Mouse (Mus musculus) midbrain, embryonic 13.5 days (tissue): ENCODE results near the gene Pkd1. TPM values are rescaled to one million over a fixed set of nuclear protein-coding genes. Genes with fewer than 3 reads are reported as not detected.
A peak's percentile ranks its signal among the peaks of the same experiment; 100 is the strongest.

ENCODE experiments used
- ATAC-seq: fragments of 200-750 bp; cut with Nextera tagmentation; 2 replicates; pipeline ENCODE4 v1.8.0; 2017; ENCODE audit warnings: mild to moderate bottlenecking, moderate TSS enrichment, moderate library complexity
- H3K27ac ChIP-seq: fragments of 300-500 bp; sonication (generic); 2 replicates; pipeline ENCODE4 v1.5.1; 2015; ENCODE audit warnings: inconsistent platforms, mild to moderate bottlenecking, moderate library complexity
- H3K27me3 ChIP-seq: fragments of 300-500 bp; sonication (generic); 2 replicates; pipeline ENCODE4 v1.6.1; 2015; ENCODE audit warnings: mild to moderate bottlenecking, inconsistent platforms
- H3K36me3 ChIP-seq: fragments of 300-500 bp; sonication (generic); 2 replicates; pipeline ENCODE4 v1.6.1; 2015; ENCODE audit warnings: mild to moderate bottlenecking, inconsistent platforms
- H3K4me1 ChIP-seq: fragments of 300-500 bp; sonication (generic); replicated peaks from 2 replicates; pipeline ENCODE4 v1.6.1; 2015; ENCODE audit warnings: inconsistent platforms
- H3K4me2 ChIP-seq: fragments of 300-500 bp; sonication (generic); replicated peaks from 2 replicates; pipeline ENCODE4 v1.6.1; 2015; ENCODE audit warnings: moderate library complexity, mild to moderate bottlenecking, inconsistent platforms
- H3K4me3 ChIP-seq: fragments of 300-500 bp; sonication (generic); replicated peaks from 2 replicates; pipeline ENCODE4 v1.5.1; 2015; ENCODE audit warnings: mild to moderate bottlenecking, inconsistent platforms
- H3K9ac ChIP-seq: fragments of 300-500 bp; sonication (generic); replicated peaks from 2 replicates; pipeline ENCODE4 v1.6.1; 2015; ENCODE audit warnings: mild to moderate bottlenecking, inconsistent platforms
- H3K9me3 ChIP-seq: fragments of 300-500 bp; sonication (generic); 2 replicates; pipeline ENCODE4 v1.6.1; 2016; ENCODE audit warnings: mild to moderate bottlenecking, inconsistent platforms
- WGBS: fragments of 180-500 bp; shearing (Covaris S2); methylation state at CpG from one replicate; pipeline ENCODE4 v1.1.7; 2015; 5-methylcytosine and 5-hydroxymethylcytosine counted together
- polyA plus RNA-seq: library from polyadenylated mRNA; unstranded; fragments of >200 nt; fragmentation: Nextera tagmentation; extraction: Ambion mirVana; gene quantifications from 2 replicates; pipeline ENCODE4 v1.2.1, GENCODE M21; 2015

Pkd1 gene
- polyA plus RNA-seq, 1 experiment from 2014 or later, result 19.4 TPM

GRCm38 (mm10) chr17:24524734-24525133 is 24.9 kb upstream of the Pkd1 start:
- peaks cover 6% of the 10 kb centered on the region; the same call in 1 of the 2 replicates for H3K36me3 ChIP-seq
- no peaks in the 10 kb centered on the region for H3K9me3 ChIP-seq
- H3K4me3 ChIP-seq, result no peak overlapping the region
- no peak overlapping the region for H3K9ac ChIP-seq
- H3K4me1 ChIP-seq, result peaks cover 28% of the 10 kb centered on the region
- WGBS, result 78% methylated on average over 2 of the region's 2 CpGs
- H3K27me3 ChIP-seq, result no peaks in the 10 kb centered on the region
- H3K4me2 ChIP-seq, result no peak overlapping the region
- ATAC-seq, result no peak
- H3K27ac ChIP-seq, result no peak overlapping the region

GRCm38 (mm10) chr17:24527315-24527714 is 22.3 kb upstream of the Pkd1 start:
- 0% methylated on average over 19 of the region's 19 CpGs for WGBS
- peak overlapping the region; percentile 88 for H3K9ac ChIP-seq
- H3K4me1 ChIP-seq, result peaks cover 53% of the 10 kb centered on the region
- H3K4me3 ChIP-seq, result peak overlapping the region; percentile 76
- H3K27me3 ChIP-seq, result no peaks in the 10 kb centered on the region
- peak overlapping the region; percentile 76 for H3K4me2 ChIP-seq
- H3K27ac ChIP-seq, result peak overlapping the region; percentile 76
- H3K36me3 ChIP-seq, result peaks cover 17% of the 10 kb centered on the region
- ATAC-seq, result no peak
- no peaks in the 10 kb centered on the region for H3K9me3 ChIP-seq

GRCm38 (mm10) chr17:24527723-24528559 is 21.7 kb upstream of the Pkd1 start, which contains the start of gene Traf7:
Traf7 (minus strand) TSS chr17:24527938.
- under 1% methylated on average over 40 of the region's 40 CpGs for WGBS
- Histone ChIP-seq H3K27me3 (no peaks in the 10 kb centered on the region), H3K9me3 (no peaks in the 10 kb centered on the region), H3K4me1 (peaks cover 60% of the 10 kb centered on the region), H3K9ac (peak within 1 kb of the TSS; percentile 88), H3K4me2 (peak within 1 kb of the TSS; percentile 88), H3K27ac (peak within 1 kb of the TSS; percentile 86), H3K4me3 (peak within 1 kb of the TSS; percentile 76), H3K36me3 (peaks cover 17% of the 10 kb centered on the region)
- ATAC-seq, result peak; percentile 98

GRCm38 (mm10) chr17:24528560-24528918 is 21.1 kb upstream of the Pkd1 start:
- H3K4me1 ChIP-seq, result peaks cover 66% of the 10 kb centered on the region
- H3K9me3 ChIP-seq, result no peaks in the 10 kb centered on the region
- no peaks in the 10 kb centered on the region for H3K27me3 ChIP-seq
- H3K4me2 ChIP-seq, result peak overlapping the region; percentile 88
- peak overlapping the region; percentile 76 for H3K4me3 ChIP-seq
- peak overlapping the region; percentile 86 for H3K27ac ChIP-seq
- no peak for ATAC-seq
- under 1% methylated on average over 8 of the region's 8 CpGs for WGBS
- peak overlapping the region; percentile 80 for H3K9ac ChIP-seq
- H3K36me3 ChIP-seq, result peaks cover 17% of the 10 kb centered on the region

GRCm38 (mm10) chr17:24529007-24529451 is 20.6 kb upstream of the Pkd1 start:
- WGBS, result 1% methylated on average over 4 of the region's 4 CpGs
- no peaks in the 10 kb centered on the region for H3K27me3 ChIP-seq
- no peaks in the 10 kb centered on the region for H3K9me3 ChIP-seq
- peak overlapping the region; percentile 88 for H3K4me2 ChIP-seq
- peaks cover 68% of the 10 kb centered on the region for H3K4me1 ChIP-seq
- H3K27ac ChIP-seq, result peak overlapping the region; percentile 86
- ATAC-seq, result no peak
- peak overlapping the region; percentile 76 for H3K4me3 ChIP-seq
- H3K9ac ChIP-seq, result peak overlapping the region; percentile 80
- H3K36me3 ChIP-seq, result peaks cover 17% of the 10 kb centered on the region

GRCm38 (mm10) chr17:24529883-24530282 is 19.8 kb upstream of the Pkd1 start:
- peak overlapping the region; percentile 86; the same call in 1 of the 2 replicates for H3K27ac ChIP-seq
- peak overlapping the region; percentile 76 for H3K4me3 ChIP-seq
- peaks cover 68% of the 10 kb centered on the region for H3K4me1 ChIP-seq
- peaks cover 16% of the 10 kb centered on the region for H3K36me3 ChIP-seq
- H3K27me3 ChIP-seq, result no peaks in the 10 kb centered on the region
- no peaks in the 10 kb centered on the region for H3K9me3 ChIP-seq
- H3K4me2 ChIP-seq, result peak overlapping the region; percentile 88
- 39% methylated on average over 5 of the region's 5 CpGs for WGBS
- no peak for ATAC-seq
- peak overlapping the region; percentile 80 for H3K9ac ChIP-seq

- Histone ChIP-seq H3K4me3 (peak overlapping the region; percentile 76), H3K27ac (0 out of 2 replicates have a peak overlapping the region, but pooled peaks have one; percentile 86)
These were observed 19.1 kb upstream of the Pkd1 start for GRCm38 (mm10) chr17:24530361-24531050.

GRCm38 (mm10) chr17:24531064-24531463 is 18.6 kb upstream of the Pkd1 start:
- Histone ChIP-seq H3K27me3 (no peaks in the 10 kb centered on the region), H3K9me3 (no peaks in the 10 kb centered on the region), H3K4me3 (no peak overlapping the region), H3K36me3 (peaks cover 14% of the 10 kb centered on the region), H3K4me1 (peaks cover 65% of the 10 kb centered on the region), H3K4me2 (0 out of 2 replicates have a peak overlapping the region, but pooled peaks have one; percentile 88), H3K27ac (no peak overlapping the region), H3K9ac (peak overlapping the region; percentile 80; the same call in 1 of the 2 replicates)
- 58% methylated on average over 3 of the region's 3 CpGs for WGBS
- ATAC-seq, result no peak

More at GRCm38 (mm10) chr17:24530361-24531050, 19.1 kb upstream of the Pkd1 start:
- peaks cover 14% of the 10 kb centered on the region for H3K36me3 ChIP-seq
- H3K4me1 ChIP-seq, result peaks cover 68% of the 10 kb centered on the region
- 29% methylated on average over 8 of the region's 8 CpGs for WGBS
- H3K4me2 ChIP-seq, result peak overlapping the region; percentile 88
- H3K27me3 ChIP-seq, result no peaks in the 10 kb centered on the region
- H3K9me3 ChIP-seq, result no peaks in the 10 kb centered on the region
- peak overlapping the region; percentile 80 for H3K9ac ChIP-seq
- no peak for ATAC-seq

- no peak for ATAC-seq
- 82% methylated on average over 7 of the region's 7 CpGs for WGBS
- Histone ChIP-seq H3K9me3 (no peaks in the 10 kb centered on the region), H3K4me3 (no peak overlapping the region), H3K4me2 (no peak overlapping the region; the same call in 1 of the 2 replicates), H3K27me3 (no peaks in the 10 kb centered on the region), H3K27ac (no peak overlapping the region), H3K4me1 (peaks cover 55% of the 10 kb centered on the region), H3K36me3 (peaks cover 14% of the 10 kb centered on the region), H3K9ac (peak overlapping the region; percentile 61)
These were observed 17.6 kb upstream of the Pkd1 start for GRCm38 (mm10) chr17:24532045-24532444.

GRCm38 (mm10) chr17:24533099-24533992 is 16.3 kb upstream of the Pkd1 start:
- no peaks in the 10 kb centered on the region for H3K9me3 ChIP-seq
- no peaks in the 10 kb centered on the region for H3K27me3 ChIP-seq
- H3K36me3 ChIP-seq, result peaks cover 14% of the 10 kb centered on the region
- WGBS, result 9% methylated on average over 51 of the region's 53 CpGs
- H3K4me3 ChIP-seq, result peak overlapping the region; percentile 32
- peaks cover 62% of the 10 kb centered on the region for H3K4me1 ChIP-seq
- H3K27ac ChIP-seq, result peak overlapping the region; percentile 19; the same call in 1 of the 2 replicates
- peak overlapping the region; percentile 61 for H3K9ac ChIP-seq
- peak; percentile 37; the same call in 1 of the 2 replicates for ATAC-seq
- peak overlapping the region; percentile 59 for H3K4me2 ChIP-seq

GRCm38 (mm10) chr17:24534160-24534718 is 15.4 kb upstream of the Pkd1 start, which contains the start of gene Rab26:
Rab26 (minus strand) TSS chr17:24534210.
- WGBS, result 91% methylated on average over 8 of the region's 8 CpGs
- peak within 1 kb of the TSS; percentile 19; the same call in 1 of the 2 replicates for H3K27ac ChIP-seq
- no peaks in the 10 kb centered on the region for H3K9me3 ChIP-seq
- peak within 1 kb of the TSS; percentile 61 for H3K9ac ChIP-seq
- H3K4me2 ChIP-seq, result peak within 1 kb of the TSS; percentile 59
- H3K4me1 ChIP-seq, result peaks cover 55% of the 10 kb centered on the region
- no peaks in the 10 kb centered on the region for H3K27me3 ChIP-seq
- H3K36me3 ChIP-seq, result peaks cover 14% of the 10 kb centered on the region
- H3K4me3 ChIP-seq, result peak within 1 kb of the TSS; percentile 32
- ATAC-seq, result no peak
